Mouse (Mus musculus) cerebral cortex, adult 2 months (tissue): ENCODE data around the gene Ret.

Source experiments
- WGBS: fragments of 180-500 bp; shearing (Covaris S2); methylation state at CpG from one replicate; pipeline ENCODE4 v1.1.7; 2018; 5-methylcytosine and 5-hydroxymethylcytosine counted together

Ret gene

GRCm38 (mm10) chr6:118197440-118197975 is at the start of gene Ret:
Gene Ret, minus strand, starts transcription at chr6:118197718.
- under 1% methylated on average over 26 of the region's 26 CpGs for WGBS

GRCm38 (mm10) chr6:118247161-118247560 is 49.6 kb upstream of the Ret start:
- 80% methylated on average over 6 of the region's 6 CpGs for WGBS

DNA sequence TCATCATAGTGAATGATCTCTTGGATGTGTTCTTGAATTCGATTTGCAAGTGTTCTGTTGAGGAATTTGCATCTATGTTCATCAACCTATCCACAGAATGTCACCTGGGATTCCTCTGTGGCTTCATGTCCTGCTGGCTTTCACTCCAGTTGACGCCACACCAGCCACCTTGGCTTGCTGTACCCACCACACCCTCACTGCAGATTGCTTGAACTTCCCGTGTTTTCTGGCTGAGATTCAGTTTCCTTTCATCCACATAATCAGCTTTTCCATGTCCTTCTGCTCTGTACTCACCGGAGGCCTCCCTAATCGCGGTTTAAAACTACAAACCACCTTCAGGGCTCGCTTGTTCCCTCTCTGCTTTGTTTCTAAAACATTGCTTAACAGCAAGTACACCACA is 46.6 kb upstream of the Ret start:
- 69% methylated on average over 7 of the region's 7 CpGs for WGBS

- WGBS: 92% methylated on average over 5 of the region's 5 CpGs
These were observed 45.4 kb upstream of the Ret start for GRCm38 (mm10) chr6:118242941-118243340.

- 4% methylated on average over 3 of the region's 3 CpGs for WGBS
These were observed 28.6 kb upstream of the Ret start for GRCm38 (mm10) chr6:118226072-118226471.

DNA sequence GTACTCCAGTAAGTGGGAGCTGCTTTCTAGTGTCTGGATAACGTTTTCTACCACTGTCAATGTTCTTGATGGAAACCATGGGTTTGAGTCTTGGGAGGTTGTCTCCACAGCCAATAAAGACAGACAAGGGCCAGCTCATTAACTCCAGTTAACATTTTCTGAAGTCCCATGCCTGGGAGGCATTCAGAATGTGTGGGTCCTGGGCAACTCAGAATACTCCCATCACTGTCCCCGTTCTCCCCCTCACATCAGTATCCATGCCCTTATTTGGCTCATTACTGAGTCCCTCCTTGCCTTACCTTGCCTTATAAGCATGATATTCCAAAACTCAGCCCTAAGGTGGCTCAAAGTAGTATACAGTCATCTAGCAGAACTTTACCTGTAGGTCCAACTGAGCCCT is 25.0 kb upstream of the Ret start:
- WGBS: 86% methylated on average over 2 of the region's 2 CpGs

DNA sequence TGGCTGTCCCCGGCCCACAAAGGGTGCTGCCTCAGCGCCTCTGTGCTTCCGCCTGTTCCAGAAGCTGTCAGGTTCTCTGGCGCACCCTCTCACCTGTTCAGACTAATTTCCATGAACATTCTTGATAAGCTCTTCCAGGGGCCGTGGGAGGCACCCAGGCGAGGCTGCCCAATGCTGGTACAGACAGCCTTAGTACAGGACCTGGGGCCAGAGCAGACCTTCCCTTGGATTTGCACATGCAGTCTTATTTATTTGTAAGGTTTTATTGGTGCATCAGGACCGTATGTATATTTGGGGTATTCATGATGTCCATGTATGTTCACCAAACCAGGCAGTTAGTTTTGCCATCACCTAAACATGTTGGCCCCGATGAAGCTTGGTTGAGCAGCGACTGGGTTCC is 18.2 kb upstream of the Ret start:
- WGBS: 93% methylated on average over 9 of the region's 9 CpGs

GRCm38 (mm10) chr6:118208326-118208725 is 10.8 kb upstream of the Ret start:
- 90% methylated on average over 8 of the region's 8 CpGs for WGBS

DNA sequence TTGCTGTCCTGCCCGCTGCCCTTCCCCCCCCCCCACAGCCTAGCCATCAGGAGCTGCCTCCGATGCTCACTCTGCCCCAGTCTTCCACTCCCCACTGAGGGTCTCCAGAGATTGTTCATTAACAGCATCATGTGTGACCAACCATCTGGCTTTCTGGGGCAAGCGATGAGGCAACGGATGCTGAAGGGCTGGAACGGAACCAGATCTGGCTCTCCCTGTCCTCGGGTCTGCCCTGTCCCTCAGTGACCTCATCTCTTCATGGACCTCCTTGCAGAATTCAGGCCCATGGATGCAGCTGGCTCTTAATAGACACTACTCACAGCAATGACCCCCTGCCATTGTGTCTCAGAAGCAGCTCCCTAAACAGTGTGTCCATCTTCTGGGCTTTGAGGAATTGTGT is 8.9 kb upstream of the Ret start:
- 81% methylated on average over 6 of the region's 6 CpGs for WGBS

DNA sequence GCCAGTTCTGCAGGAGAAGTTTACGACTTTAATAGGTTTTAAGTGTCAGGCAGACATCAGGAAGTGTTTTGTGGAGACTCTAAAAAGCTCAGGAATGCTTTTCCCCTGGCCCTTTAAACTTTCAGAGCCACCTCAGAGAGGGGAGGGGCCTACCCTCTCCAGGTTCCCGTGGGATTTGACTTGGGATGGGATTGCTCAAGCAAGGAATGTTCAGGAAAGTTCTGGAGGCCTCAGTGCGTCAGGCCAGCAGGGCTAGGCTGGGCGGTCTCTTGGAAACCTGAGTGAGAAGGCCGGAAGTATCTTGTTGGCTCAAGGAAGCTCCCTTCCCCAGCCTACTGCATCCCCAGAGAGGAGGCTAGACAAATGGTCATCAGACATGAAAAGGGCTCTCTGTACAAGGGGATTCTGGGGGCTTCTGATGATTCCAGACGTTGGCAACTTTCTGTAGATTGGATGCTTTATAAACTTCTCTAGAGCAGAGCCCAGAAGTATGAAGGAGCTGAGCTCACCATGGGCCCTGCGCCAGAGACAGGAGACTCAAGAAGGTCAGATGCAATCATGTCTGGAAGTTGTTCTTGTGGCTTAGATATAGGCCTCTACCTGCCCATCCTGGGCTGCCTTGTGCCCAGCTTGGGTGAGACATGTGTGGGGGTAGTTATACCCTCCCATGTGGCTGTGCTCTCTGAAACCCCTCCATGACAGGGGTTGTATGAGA is 7.8 kb upstream of the Ret start:
- 65% methylated on average over 7 of the region's 7 CpGs for WGBS

DNA sequence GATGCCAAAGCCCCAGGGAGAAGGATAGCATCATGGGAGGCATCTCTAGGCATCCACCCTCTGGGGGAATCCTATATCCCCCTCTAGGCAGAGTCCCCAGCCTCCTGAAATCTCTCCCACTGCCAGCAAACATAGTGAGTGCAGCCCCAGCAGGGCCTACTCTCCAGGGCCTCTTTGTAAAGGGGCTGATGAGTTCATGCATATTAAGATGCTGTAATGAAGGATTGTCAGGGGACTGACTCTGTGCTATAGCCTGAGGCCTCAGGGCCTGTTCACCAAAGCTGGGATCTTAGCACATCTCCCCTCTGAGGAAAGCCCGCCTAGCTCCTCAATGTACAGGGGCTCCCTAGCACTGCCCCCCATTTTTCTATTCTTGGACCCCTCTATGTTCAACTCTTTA is 6.6 kb upstream of the Ret start:
- 86% methylated on average over 1 of the region's 1 CpGs for WGBS

DNA sequence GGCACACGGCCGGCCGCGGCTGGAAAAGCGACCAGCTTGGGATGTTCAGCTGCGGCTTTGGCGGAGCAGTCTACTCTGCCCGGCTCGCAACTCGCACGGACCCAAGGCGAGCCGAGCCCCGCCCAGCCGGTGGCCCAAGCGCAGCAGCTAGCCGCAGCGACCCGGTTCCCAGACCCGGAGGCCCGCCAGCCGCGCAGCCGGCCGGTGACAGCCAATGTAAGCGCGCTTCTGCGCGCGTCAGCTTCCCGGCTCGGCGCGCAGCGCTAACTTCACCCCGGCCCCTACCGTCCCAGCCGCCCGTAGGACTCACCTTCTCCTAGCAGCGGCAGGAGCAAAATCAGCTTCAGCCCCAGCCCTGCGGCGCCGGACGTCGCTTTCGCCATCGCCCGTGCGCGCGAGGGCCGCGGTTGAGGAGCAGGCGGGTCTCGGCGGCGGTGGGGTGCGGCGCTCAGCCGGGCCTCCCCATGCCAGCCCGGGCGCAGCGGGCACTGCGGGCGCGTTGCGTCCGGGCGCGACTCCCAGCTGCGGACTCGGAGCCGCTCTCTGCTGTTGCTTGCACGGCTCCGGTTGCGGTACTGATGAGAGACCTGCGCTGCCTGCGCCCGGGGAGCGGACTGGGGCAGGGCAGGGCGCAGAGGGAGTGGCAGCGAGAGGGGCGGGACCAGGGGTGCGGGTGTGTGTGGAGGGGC is 623 bp downstream of the Ret start:
- WGBS: under 1% methylated on average over 84 of the region's 84 CpGs

- 18% methylated on average over 8 of the region's 8 CpGs for WGBS
These were observed 2.4 kb downstream of the Ret start for GRCm38 (mm10) chr6:118195108-118195507.

- WGBS: 31% methylated on average over 3 of the region's 3 CpGs
These were observed 4.6 kb downstream of the Ret start for GRCm38 (mm10) chr6:118192882-118193281.

- WGBS: 80% methylated on average over 4 of the region's 4 CpGs
These were observed 5.3 kb downstream of the Ret start for GRCm38 (mm10) chr6:118192199-118192598.

- 71% methylated on average over 3 of the region's 3 CpGs for WGBS
These were observed 7.8 kb downstream of the Ret start for GRCm38 (mm10) chr6:118189764-118190163.

- 86% methylated on average over 9 of the region's 9 CpGs for WGBS
These were observed 8.9 kb downstream of the Ret start for GRCm38 (mm10) chr6:118188599-118188998.

DNA sequence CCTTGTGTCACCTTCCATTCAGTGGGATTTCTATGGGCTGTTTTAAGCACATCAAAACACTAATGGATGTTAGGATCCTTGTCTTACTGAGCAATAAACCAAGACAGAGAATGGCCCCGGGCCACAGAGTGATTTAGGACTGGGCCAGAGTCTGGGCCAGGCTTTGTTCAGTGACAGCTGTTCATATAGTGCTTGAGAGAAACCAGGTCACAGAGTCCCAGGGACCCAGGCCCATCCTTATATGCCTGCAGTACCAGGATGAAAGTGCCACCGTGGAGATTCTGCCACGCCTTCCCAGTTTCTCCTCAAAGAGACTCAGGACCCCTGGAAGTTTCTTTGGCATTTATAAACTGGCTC is 10.3 kb downstream of the Ret start:
- WGBS: 84% methylated on average over 3 of the region's 3 CpGs

DNA sequence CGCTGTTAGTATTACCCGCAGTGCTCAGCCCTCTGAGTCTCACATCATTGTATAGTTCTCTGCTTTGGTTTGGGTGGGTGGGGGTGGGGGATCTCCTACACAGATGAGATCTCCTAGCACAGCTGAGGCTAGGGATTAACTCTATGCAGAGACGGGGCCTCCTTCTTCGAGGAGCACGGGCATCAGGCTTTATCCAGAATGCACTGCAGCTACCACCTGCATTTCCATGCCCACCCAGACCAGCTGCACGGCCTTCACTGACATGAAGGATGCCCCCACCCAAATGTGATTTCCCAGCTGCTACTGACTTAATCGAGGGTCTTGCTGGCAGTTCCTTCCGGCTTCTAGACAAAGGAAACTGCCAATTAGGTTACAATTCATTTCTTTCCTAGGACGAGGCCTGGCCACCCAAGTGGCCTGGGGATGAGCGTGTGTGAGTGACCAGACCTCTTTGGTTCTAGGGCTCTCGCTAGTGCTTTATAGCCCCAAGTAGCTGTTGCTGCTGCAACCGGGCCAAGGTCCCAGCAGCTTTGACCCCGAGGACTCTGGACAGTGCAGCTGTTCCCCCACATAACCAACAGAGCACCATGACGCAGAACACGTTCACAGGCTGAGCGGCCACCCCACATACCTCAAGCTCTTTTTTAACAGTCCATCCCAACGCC is 10.8 kb downstream of the Ret start:
- 79% methylated on average over 17 of the region's 17 CpGs for WGBS

DNA sequence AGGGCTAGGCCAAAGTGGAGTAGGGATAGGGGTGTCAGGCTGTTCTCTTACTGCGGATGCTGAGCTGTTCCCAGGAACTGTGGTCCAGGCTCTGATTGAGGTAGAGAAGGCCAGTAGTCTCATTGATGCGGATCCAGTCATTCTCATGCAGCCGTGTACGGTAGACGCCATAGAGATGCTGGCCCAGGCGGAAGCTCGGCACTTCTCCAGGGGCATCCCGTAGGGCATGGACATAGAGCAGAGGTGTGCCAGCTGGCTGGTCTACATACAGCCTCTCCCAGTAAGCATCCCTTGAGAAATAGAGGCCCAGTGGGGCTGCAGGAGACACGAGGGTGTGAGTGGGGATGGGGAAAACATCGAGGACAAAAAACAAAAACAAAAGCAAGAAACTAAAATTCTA is 13.4 kb downstream of the Ret start:
- 88% methylated on average over 10 of the region's 10 CpGs for WGBS

DNA sequence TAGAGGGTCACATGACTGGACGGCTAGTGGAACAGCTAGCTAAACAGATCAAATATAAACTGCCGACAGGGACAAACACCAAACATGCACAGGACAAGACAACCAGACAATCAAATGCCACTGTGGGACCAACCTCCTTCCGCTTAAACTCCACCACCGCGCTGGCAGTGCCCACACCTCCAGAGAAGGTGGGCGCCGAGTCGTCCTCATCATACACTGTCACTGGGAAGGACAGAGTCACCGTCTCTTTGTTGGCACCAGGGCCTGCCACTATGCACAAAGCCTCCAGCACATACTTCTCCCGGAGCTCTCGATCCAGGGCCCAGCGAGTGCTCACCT is 17.5 kb downstream of the Ret start:
- WGBS: 71% methylated on average over 12 of the region's 12 CpGs

DNA sequence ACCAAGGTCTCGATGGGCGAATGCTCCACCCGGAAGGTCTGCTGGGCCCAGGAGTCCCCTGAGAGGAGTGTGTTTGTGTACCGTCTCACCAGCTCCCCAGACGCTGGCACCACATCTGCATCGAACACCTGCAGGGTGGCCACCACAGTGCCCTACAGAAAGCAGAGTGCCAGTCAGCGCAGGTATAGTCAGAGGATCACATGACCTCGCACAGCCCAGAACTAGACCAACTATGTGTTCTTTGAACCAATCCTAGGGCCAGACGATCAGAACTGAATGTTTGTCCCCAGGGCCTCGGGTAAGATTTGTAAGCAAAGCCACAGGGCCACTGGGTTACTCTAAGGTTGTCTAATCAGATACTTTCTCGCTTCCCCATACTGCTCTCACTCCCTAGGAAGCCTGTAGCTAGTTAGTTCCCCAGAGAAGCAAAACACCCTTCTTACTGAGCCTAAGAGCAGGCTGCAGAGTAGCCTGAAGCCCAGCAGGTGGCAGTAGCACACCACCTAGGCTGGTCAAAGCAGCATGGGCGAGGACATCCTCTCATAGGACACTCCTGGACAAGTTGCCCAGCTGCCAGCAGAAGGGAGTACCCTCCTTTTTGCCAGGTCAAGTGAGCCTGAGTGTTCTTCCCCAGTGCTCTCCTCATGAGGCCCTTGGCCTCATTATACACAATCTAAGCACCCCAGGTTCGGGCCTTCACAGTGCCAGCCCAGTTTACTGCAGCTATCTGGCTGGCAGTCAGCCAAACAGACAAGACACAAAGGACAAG is 18.0 kb downstream of the Ret start:
- WGBS: 66% methylated on average over 13 of the region's 13 CpGs
